Mouse (Mus musculus) T-helper 2 cell (primary cell): ENCODE data around the gene Fhl2.
"Not testable (repeated sequence)": the region's sequence is repeated elsewhere in the genome, so short reads cannot be mapped to it uniquely, and the experiment has no call there.

ENCODE experiments used
- in situ Hi-C: fragments of 300-600 bp; cut with MboI, MseI; formaldehyde crosslinking; loops from one replicate; pipeline ENCODE4 v1.15.1; 2025; ENCODE audit warnings: high pct_unique_total_duplicates

Fhl2 gene

GRCm38 (mm10) chr1:43192471-43192870, 4.3 kb downstream of the Fhl2 start:
- in situ Hi-C loops = no loop called here

DNA sequence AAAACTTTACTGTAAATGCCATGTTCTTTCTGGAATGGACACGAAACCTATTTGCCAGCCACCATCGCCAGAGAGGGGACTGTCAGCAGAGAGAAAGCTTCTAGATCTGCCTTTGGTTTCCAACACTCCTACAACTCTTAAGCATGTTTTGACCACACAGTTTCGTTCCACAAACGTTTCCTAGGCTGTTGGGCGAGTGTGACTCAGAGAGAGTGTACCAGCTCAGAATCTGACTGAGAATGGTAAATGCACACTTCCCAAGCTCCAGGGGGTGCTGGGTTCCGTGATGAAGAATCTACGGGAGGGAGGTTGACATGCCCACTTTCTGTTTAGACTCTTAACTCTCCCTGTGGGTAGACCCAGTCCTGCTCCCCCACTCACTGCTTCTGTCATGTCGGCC, 5.7 kb downstream of the Fhl2 start:
- in situ Hi-C loops = no loop called here

DNA sequence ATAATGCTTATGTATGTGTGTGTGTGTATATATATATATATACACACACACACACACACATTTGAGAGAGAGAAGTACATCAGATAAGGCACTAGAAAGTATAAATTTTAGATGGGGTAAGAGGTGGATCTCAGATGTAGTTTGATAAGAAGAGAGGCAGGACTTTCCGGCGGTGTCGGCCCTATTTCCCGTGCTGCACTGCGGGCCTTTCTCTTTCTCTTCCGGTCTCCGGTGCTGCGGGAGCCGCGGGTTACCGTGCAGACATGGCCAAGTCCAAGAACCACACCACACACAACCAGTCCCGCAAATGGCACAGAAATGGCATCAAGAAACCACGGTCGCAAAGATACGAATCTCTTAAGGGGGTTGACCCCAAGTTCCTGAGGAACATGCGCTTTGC, 7.9 kb downstream of the Fhl2 start:
- in situ Hi-C loops = not testable (repeated sequence)

GRCm38 (mm10) chr1:43186334-43186733, 10.4 kb downstream of the Fhl2 start:
- in situ Hi-C loops = no loop called here

DNA sequence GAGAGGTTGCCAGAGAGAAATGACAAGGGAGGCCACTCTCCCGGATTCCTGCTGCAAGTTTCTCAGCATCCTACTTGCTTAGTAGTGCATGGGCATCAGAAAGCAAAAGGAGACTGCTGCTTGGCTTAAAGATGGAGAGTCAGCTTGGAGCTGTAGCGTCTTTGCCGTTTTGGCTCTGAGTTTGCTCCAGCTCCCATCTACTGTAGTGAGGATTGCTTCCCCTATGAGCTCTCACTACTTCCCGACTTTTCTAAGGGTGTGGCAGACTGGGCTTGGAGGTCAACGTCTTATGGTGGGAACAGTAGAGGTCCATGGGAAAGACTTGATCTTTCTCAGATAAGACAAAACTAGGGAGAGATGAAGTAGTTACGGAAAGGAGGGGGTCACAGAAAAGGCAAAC, 15.9 kb downstream of the Fhl2 start:
- in situ Hi-C loops = no loop called here

DNA sequence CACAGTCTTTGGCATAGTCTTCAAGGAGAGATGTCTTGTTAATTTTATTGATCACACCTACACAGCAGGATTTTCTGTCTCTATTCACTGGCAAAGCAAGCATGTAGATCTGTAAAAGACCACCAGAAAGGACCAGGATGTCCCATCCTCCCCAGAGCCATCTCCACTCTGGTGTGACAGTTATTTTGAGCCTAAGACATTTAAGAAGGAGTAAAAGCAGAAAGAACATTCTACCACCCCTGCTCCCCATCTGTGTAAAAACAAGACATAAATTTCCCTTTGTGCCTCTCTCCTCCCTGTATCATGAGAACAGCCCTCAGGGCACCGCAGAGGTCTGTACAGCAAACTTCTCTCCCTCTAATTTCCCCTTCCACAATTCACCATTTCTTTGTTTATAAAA, 18.0 kb downstream of the Fhl2 start:
- in situ Hi-C loops = no loop called here

GRCm38 (mm10) chr1:43178378-43178777, 18.4 kb downstream of the Fhl2 start:
- in situ Hi-C loops = no loop called here

DNA sequence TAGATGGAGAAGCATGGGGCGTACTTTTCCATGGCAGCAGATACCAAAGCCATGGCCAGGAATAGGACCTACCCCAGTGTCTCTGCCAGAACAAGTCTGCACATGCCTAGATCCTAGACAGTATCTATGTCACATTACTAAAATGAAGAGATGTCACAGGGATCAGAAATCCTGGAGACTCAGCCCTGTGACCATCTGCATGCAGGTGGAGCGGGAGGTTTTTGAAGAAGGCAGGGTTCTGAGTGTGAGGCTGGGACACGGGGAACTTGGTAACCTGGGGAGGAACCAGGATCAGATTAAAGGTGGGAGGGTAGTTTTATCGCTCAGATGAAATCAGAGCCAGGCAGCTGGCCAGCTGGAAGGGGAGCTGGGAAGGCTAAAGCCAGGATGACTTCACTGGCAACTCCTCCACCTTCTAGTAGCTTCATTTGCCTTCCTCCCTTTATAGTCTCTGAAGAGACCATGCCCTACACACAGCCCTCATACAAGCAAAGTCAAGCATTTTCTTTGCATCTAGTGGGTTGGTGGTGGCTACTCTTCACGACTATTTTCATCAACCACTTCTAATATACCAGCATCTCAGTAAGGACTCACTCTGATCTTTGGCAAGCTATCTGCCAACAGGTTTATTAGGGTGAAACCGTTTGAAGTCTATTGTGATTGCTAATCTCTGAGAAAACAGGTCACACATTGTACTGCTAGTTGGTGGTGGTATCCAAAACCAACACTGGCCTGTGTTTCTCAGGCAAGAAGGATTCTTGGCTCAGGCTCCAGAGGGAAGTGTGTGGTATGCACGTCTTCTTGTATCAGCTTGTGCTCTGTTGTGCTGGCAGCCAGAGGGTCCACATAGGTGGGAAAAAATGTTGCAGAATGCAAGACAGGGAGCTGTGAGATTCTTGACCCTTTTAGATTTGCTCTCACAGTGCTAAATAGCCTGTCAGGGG, 23.2 kb downstream of the Fhl2 start:
- in situ Hi-C loops = no loop called here

DNA sequence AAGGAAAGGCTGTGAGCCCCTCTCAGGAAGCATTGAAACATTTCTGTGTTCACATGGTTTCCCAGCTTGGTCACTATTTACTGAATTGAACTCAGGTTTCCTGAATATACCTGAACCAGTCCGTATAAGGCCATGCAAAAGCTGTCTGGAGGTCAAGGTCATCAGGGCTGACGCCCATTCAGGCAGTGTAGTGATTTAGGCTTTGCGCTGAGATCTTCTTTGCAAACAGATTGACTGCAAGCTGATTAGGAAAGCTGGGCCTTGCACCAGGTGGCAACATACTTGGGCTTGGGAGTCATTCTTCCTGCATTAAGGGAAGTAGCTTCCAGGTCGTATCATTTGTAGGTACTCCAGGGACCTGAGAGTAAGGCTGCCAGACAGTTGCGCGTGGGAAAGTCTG, 25.0 kb downstream of the Fhl2 start:
- in situ Hi-C loops = no loop called here

- in situ Hi-C loops = no loop called here
Observed at GRCm38 (mm10) chr1:43171093-43171492, 25.7 kb downstream of the Fhl2 start.

GRCm38 (mm10) chr1:43169661-43170060, 27.1 kb downstream of the Fhl2 start:
- in situ Hi-C loops = loop anchor here (10.0 kb wide), 1 partner anchor 285 kb away; no protein-coding TSS in a partner anchor

DNA sequence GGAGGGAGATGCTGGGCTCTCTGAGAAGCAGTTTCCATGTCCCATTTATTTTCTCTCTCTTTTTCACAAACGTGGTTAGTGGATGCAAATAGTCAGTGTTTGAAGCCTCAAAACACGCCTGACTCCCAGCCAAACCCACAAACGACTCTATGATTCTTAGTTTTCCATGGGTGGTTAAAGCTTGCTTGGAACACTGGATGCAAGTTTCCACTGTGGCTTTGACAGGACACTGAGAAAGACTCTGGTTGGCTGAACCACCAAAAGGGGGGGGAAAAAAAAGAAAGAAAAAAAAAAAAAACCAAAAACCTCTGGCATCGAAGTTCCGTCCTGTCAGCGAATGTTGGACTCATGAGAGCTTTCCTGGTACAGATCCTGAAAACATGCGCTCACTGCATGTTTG, 27.6 kb downstream of the Fhl2 start:
- in situ Hi-C loops = loop anchor here (10.0 kb wide), 1 partner anchor 286 kb away; no protein-coding TSS in a partner anchor

DNA sequence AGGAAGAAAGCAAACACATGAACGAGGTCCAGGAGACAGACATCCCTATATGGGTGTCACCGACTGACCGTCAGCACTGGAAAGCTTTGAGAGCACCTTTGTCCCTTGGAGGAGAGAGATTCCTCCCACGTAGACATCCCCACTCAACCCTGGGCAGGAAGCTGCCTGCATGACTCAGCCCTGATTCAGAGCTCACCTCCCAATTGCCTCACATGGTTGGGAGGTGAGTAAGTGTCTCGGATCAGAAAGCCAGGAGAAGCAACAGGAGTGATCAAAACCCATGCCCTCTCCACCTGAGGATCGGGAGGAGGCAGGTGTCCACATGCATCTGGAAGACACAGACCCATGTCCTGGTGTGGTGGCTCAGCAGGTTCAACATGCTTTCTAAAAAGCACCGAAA, 28.2 kb downstream of the Fhl2 start:
- in situ Hi-C loops = loop anchor here (10.0 kb wide), 1 partner anchor 286 kb away; no protein-coding TSS in a partner anchor

- in situ Hi-C loops = loop anchor here (10.0 kb wide), 1 partner anchor 287 kb away; no protein-coding TSS in a partner anchor
Observed at GRCm38 (mm10) chr1:43168026-43168425, 28.8 kb downstream of the Fhl2 start.

DNA sequence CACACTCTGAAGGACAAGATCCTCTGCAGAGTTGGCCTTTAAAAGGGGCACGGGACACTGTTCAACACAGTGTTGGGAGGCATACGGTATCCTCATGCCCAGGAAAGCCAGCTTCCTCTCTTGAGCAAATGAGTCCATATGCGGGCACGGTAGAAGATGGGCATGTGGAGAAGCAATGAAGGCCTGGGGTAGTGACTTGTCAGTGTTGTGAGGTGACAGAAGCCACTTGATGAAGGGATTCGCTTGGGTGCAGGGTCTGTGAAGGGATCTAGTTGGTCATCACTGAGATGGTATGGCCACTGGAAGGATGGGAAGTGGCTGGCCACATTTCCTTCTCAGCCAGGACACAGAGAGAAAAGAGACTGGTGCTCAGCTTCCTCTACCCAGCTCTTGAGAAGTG, 32.2 kb downstream of the Fhl2 start:
- in situ Hi-C loops = loop anchor here (10.0 kb wide), 1 partner anchor 290 kb away; no protein-coding TSS in a partner anchor

DNA sequence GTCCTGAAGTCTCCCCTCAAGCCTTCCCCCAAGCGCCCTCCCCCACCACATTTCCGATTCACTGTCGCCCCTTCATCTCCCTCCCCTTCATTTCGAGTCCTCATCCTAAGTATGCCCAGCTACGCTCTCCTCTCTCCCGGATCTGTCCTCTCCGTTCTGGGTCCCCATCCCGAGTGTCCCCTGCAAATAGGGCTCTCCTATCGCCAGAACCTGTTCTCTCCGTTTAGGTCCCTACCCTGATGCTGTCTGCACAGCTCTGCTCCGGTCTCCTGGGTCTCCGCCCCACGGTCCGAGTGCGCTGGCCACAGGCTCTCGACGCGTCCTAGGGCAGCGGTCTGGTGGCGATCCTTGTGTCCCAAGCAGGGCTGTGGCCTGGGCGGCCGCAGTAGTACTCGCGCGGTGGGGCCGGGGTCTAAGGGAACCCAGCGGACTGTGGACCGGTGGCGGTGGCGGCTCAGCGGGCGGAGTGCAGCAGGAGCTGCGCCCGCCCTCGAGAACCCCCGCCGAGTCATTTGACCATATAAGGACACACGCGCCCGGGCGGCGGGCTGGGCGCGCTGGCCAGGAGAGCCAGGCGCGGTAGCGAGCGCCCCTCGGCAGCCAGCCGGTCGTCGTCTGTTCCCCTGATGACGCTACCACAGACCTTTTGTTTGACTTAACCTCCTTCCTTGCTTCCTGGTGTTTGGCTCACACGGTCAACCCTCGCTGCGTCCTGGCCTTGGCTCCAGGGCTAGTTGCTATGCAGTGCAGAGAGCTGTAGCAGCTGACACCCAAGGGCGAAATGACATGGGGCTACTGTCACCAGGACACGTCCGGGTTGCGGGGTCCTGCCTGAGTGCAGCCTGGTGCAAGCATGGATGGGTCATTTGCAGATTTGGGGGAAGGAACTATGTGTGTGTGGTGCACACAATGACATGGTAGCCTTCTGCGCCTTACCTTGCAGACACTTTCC, 33.0 kb downstream of the Fhl2 start:
- in situ Hi-C loops = loop anchor here (10.0 kb wide), 1 partner anchor 291 kb away; no protein-coding TSS in a partner anchor

DNA sequence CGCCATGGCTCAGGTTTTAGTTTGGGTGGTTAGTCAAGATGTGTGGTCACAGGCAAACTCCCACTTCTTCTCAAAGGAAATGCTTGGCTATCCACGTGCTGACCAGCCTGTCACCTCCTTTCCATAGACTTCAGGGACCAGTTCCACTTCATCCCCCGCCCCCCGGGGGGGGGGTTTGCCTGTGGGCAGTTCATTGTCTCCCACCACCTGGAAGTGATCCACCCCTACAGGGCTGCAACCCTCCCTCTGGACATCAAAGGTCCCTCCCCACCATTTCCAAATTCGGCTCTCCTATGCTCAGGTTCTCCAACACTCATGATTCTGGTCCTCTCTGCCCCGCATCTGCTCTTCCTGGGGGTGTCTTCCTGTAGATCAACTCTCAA, 33.7 kb downstream of the Fhl2 start:
- in situ Hi-C loops = loop anchor here (10.0 kb wide), 1 partner anchor 292 kb away; no protein-coding TSS in a partner anchor

GRCm38 (mm10) chr1:43162394-43162793, 34.4 kb downstream of the Fhl2 start:
- in situ Hi-C loops = loop anchor here (10.0 kb wide), 1 partner anchor 292 kb away; no protein-coding TSS in a partner anchor

DNA sequence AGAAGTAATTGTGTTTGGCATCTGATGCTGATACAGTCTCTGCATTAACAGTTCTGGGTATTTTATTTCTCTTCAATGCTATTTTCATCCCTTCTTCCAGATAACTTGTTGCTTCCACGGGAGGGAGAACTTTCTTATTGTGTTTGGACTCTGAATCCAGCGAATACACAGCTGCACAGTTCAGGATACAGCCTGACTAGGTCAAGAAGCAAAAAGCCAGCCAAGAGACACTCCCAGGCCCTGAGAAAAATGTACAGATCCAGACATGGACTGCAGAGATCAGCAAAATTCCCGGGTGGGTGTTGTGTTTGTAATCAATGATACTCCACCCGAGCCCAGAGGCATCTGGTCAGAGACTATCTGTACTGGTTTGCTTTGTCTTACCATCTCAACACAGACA, 37.4 kb downstream of the Fhl2 start:
- in situ Hi-C loops = no loop called here

DNA sequence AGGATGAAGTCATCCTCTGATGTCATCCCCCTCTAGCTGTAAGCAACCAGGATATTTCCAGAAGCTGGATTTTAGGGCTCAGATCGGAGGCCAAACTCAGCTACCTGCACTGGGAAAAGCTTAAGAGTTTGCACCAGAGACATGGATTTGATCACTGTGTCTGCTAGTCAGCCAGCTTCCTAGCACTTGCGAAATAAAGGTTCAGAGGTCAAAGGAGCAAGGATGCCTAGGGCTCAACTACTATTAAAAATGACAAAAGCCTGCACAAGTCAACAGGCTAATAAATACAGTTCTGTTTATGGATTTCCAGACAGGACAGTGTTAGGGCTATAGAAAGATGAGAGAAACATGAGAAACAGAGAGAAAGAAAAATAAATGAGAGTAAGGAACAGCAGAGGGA, 38.9 kb downstream of the Fhl2 start:
- in situ Hi-C loops = no loop called here

DNA sequence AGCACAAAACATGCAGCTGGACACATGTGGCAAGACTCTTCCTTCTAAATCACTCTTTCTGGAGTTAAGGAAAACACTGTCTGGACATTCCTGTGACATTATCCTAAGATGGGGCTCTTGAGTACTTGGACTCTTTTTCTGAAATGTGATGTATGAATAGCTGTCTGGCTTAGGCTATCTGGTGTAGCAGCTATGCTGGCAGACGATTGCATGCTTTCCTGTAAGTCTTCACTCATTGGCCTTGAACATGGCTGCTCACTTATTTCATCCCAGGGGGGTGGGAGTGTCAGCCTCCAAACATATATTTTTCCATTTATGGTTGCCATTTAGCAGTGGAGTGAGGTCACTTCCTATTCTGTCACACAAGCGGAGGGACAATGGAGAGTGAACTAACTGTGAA, 42.3 kb downstream of the Fhl2 start:
- in situ Hi-C loops = no loop called here

GRCm38 (mm10) chr1:43153538-43153937, 43.2 kb downstream of the Fhl2 start:
- in situ Hi-C loops = no loop called here
